Mouse (Mus musculus) MN1 (cell line): Measurements from ENCODE around the gene Gm28374.
A peak's percentile ranks its signal among the peaks of the same experiment; 100 is the strongest.

Experiments
- DNase-seq: peaks from one replicate; pipeline ENCODE4 v3.0.0-alpha.2; 2016; ENCODE audit warnings: low spot score

Gene Gm28374

GRCm38 (mm10) chr19:6085417-6085879, 3.4 kb upstream of the Gm28374 start:
- peak; percentile 89 for DNase-seq

- DNase-seq: peak; percentile 99
These were observed 2.6 kb upstream of the Gm28374 start, which contains the start of the genes Zfpl1 and Cdca5 for GRCm38 (mm10) chr19:6084478-6085248. Zfpl1 (minus strand) TSS chr19:6084956. Cdca5 (plus strand) TSS chr19:6084983.

DNA sequence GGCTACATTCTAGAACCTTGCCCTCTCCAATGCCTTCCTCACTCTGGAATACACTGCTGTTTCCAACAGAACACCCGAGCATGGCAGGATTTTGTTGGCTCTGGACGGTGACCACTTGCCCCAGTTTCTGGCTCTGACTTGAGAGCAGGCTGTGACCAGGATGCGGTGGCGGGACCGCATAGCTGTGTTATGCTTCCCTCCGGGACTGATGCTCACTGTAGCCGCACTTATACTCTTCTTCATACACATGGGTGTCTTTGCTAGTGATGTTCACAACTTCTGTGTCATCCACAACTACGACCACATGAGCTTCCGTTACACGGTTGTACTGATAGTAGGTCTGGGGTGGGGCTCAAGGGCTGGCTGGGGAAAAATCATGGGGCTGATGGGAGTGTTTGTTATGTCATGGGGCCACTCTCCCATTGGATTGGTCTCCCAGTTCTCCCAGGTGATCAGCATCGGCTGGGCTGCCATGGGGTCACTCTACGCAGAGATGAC, 2.0 kb downstream of the Gm28374 start, which contains the start of gene Tmem262:
Gene Tmem262 (plus strand): TSS at position 51 of the 498 bp plus-strand sequence.
- no peak for DNase-seq

- DNase-seq: peak; percentile 92
These were observed 5.3 kb downstream of the Gm28374 start, which contains the start of gene Vps51 for GRCm38 (mm10) chr19:6076564-6077393. Vps51 (minus strand) TSS chr19:6077231.

- no peak for DNase-seq
These were observed 8.2 kb downstream of the Gm28374 start for GRCm38 (mm10) chr19:6073889-6074288.

GRCm38 (mm10) chr19:6071261-6071660, 10.8 kb downstream of the Gm28374 start:
- no peak for DNase-seq

DNA sequence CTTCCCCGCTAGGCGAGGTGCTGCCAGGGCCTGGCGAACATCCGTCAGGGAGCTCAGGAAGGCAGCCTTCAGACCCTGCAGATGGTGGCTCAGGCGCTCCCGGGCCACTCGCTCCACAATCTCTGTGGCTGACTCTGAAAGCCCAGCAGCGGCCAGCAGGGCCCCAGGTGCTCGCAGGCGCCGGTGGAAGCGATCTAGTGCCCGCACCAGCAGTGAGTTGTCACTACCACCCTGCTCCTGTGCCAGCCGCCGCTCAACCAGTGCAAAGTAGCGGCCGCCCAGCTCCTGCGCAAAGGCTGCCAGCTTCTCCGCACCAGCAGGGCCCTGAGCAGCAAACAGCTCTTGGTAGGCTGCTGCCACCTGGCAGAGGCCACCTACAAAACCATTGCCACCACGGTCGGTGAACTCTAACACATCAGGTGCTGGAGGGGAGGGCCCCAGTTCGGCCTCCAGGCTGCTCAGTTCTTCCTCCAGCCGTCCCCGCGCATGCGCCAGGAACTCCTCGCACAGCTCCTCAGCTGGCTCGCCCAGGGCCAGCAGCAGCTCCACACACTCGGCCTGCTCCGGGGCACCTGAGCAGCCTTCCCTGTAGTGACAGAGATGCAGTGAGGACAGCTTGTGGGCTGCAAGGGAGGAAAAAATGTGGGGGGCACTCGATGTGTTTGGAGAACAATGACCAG, 11.3 kb downstream of the Gm28374 start:
- no peak for DNase-seq

DNA sequence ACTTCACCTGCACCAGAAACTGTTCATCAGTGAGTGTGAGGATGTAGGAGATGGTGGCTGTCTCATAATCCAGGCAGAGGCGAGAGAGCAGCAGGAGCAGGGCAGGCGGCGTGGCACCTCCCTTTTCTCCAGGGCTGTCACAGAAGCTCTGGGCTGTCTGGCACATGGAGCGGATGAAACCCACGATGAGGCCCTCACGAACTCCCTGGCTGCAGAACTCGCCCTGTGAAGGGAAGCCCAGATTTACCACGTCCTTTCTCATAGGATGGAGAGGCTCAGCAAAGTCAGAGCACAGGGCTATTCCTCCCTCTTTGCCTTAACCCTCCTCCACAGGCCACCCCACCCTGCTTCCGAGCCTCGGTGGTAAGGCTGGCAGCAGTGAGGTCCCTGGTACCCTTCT, 12.2 kb downstream of the Gm28374 start:
- no peak for DNase-seq

DNA sequence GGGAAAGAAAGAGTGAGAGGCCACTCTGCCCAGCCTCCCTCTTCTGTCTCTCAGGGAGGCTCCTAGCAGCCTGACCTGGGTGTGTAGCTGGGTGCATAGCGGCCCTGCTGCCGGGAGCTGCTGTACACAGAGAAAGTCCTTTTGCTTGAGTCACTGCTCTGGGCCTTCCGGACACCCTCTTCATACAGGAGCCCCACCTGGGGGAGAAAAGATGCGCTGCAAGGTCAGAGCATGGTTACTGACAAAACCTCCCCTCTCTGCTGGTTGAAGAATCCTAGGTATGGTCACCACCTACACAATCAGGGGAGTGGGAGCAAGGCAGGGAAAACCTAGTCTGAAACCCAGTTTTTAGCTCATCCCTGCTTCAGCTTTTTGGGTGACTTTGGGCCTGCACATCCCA, 13.1 kb downstream of the Gm28374 start:
- DNase-seq: peak; percentile 72

- peak; percentile 91 for DNase-seq
These were observed 14.2 kb downstream of the Gm28374 start, which contains the start of gene Tm7sf2 for GRCm38 (mm10) chr19:6067724-6068415. Tm7sf2 (minus strand) TSS chr19:6068373.

DNA sequence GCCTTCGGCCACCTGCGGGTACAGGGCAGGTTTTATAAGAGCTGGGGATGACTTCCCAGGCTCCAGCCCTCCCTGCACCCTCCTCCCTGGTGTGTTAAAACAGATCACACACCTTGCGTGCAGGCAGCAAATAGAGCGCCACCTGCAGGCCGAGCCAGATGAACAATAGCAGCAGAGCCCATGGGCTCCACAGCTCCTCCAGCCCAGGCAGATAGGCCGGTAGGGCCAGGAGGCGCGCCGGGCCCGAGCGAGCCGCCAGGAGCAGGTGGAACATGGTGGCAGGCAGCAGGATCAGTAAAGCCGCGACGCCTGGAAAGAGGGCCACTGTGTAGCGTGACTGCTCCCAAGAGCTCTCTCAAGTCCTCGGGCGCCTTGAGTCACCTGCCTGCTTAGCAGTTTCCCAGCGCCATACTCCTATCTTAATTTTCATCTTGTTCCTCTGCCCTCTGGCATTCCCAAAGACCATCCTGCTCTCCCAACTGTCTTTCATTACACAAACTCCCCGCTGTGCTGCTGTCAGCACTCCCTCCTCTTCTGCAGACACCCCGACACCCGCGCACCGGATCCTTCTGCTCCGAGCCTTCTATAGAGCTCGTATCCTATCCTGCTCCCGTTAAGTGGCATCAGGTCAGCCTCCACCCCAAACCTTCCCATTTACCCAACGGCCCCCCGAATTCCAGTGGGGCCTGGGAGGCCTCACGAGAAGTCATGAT, 14.9 kb downstream of the Gm28374 start:
- peak; percentile 90 for DNase-seq

DNA sequence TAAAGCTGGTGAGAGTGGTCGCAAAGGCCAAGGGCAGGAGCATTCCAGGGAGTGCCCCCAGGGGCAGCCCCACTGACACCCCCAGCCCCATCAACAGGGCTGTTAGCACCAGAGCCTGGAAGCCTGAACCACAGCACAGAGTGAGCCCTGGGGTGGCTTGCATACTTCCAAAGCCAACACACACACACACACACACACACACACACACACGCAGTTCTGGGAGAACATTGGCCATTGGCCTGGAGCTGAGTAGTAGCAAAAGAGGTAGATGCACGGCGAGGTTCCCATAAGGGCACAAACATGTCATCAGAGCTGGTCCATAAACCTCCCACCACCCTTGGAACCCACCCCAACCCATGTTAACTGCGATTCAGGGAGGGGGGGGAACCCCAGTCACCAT, 15.5 kb downstream of the Gm28374 start:
- no peak for DNase-seq

DNA sequence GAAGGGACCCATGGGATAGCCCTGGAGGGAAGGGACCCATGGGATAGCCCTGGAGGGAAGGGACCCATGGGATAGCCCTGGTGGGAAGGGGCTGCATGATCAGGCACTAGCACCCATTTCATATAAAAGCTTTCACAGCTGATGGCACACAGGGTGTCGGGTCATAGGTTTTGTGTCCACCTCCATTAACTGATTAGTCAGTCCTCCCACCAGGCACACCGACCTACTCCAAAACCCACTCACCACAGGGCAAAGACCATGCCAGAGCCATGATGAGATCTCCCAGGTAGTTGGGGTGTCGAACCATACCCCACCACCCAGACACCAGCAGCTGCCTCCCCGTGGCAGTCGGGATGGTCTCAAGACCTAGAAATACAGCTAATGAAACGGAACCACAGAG, 19.0 kb downstream of the Gm28374 start:
- DNase-seq: no peak

- no peak for DNase-seq
These were observed 19.6 kb downstream of the Gm28374 start for GRCm38 (mm10) chr19:6062418-6062817.

DNA sequence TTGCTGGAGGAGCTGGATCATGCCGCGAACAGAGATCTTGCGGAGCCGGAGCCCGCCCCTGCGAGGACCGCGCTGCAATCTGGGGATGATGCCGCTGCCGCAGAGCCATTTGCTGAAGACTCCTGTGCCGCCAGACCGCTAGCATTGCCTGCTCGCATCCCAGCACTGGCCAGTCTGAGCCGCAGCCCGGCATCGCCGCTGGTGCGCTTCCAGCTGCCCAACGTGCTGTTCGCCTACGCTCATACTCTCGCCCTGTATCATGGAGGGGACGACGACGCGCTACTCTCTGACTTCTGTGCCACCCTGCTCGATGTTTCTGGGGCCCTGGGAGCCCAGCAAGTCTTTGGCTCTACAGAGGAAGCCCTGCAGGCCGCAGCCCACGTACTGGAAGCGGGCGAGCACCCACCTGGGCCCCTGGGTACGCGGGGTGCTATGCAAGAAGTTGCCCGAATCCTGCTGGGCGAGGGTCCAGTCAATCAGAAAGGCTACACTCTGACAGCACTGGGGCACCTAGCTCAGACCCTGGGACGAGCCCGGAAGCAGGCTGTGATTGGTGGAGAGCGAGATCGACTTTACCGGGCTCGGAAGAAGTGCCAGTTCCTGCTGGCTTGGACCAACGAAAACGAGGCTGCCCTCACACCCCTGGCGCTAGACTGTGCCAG, 20.3 kb downstream of the Gm28374 start:
- peak; percentile 66 for DNase-seq

DNA sequence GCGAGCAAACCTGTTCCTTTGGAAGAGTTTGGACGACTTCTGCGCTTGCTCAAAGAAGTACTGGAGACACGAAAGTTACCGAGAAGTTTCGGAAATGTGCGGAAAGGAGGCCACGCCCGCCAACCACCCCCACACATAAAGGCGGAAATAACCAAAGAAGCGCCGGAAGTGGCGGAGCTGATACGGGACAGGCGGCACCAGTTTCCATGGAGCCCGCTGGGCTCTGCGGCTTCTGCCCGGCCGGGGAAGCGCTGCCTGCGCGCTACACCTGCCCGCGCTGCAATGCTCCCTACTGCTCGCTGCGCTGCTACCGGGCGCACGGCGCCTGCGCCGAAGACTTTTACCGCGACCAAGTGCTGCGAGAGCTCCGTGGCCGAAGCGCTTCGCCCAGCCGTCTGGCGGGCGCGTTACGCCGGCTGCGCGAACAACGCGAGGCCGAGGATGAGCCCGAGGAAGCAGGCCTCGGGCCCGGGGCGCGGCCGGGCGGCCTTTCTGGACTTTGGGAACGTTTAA, 21.0 kb downstream of the Gm28374 start, which contains the start of gene Znhit2:
Gene Znhit2 (plus strand): TSS at position 172 of the 513 bp plus-strand sequence.
- DNase-seq: peak; percentile 97

DNA sequence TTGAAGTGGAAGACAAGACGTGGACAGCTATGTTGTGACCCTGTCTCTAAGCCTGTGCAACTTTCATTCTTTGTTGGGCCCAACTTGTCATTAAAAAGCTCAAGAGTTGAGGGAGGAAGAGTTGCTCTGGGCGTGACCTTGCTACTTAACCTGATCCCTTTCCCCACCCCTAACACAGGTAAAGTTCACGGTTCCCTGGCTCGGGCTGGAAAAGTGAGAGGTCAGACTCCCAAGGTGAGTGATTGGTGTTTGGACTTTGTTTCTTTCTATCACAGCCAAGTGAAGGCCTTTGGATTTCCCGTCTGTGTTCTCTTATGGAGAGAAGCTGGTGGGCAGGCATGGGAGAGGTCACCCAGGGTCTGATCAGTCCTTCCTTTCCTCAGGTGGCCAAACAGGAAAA, 23.1 kb downstream of the Gm28374 start:
- DNase-seq: no peak

DNA sequence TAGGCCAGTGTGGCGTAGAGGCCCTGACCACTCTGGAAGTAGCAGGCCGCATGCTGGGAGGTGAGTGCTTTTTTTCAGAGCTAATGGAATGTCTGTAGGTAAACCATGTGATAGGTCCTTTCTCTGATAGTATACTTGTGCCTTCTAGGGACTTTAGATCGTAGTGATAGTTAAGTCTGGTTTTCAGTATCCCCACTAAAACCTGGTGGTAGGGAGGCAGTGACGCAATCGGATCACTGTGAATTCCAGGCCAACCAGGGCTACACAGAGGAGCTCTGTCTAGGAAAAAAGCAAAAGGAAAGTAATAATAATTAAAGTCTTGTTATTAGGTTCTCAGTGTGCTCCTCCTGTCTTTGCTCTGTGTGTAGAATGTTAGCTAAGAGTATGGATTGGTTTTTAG, 23.5 kb downstream of the Gm28374 start:
- DNase-seq: peak; percentile 51

- peak; percentile 99 for DNase-seq
These were observed 24.6 kb downstream of the Gm28374 start, which contains the start of the genes Mrpl49 and Fau for GRCm38 (mm10) chr19:6057313-6058096. Mrpl49 (minus strand) TSS chr19:6057785. Fau (plus strand) TSS chr19:6057844.
